Mouse (Mus musculus) layer of hippocampus, adult 2 months (tissue): Measurements from ENCODE around the gene Rnf208. TPM values are rescaled to one million over a fixed set of nuclear protein-coding genes. Genes with fewer than 3 reads are reported as not detected.
A peak's percentile ranks its signal among the peaks of the same experiment; 100 is the strongest.

Experiments used
- DNase-seq, 2 experiments: peaks; one replicate each; pipeline ENCODE4 v3.0.0; 2022; ENCODE audit warnings: low spot score in 2 of 2
- H3K27ac ChIP-seq: fragments of 200-600 bp; 2 replicates; pipeline ENCODE4 v1.8.1; 2022
- H3K4me3 ChIP-seq: fragments of 200-600 bp; 2 replicates; pipeline ENCODE4 v1.8.1; 2022; ENCODE audit warnings: mild to moderate bottlenecking
- CTCF ChIP-seq: fragments of 200-600 bp; conservative IDR thresholded peaks from 2 replicates; pipeline ENCODE4 v1.8.1; 2022; ENCODE audit warnings: antibody characterized with exemption, mild to moderate bottlenecking, moderate library complexity
- total RNA-seq, 2 experiments: library from RNA; stranded (reverse); gene quantifications; 2 replicates each; pipeline ENCODE4 v1.2.3; 2021

The Rnf208 gene
- total RNA-seq, 2 experiments from 2014 or later, result 228 to 232 TPM

GRCm38 (mm10) chr2:25211121-25211670 lies 30.9 kb upstream of the Rnf208 start, which contains the start of gene Nelfb:
Gene Nelfb, minus strand, starts transcription at chr2:25211489.
- H3K4me3 ChIP-seq, result peak within 1 kb of the TSS; percentile 91
- peak; percentile 83 to 84 for DNase-seq
- TF ChIP-seq CTCF, result no peak
- peak within 1 kb of the TSS; percentile 98 for H3K27ac ChIP-seq

GRCm38 (mm10) chr2:25213266-25213865 lies 28.7 kb upstream of the Rnf208 start:
- TF ChIP-seq CTCF, result no peak
- Histone ChIP-seq H3K4me3 (no peak overlapping the region), H3K27ac (no peak overlapping the region)
- no peak for DNase-seq

GRCm38 (mm10) chr2:25214444-25214843 lies 27.6 kb upstream of the Rnf208 start, which contains the start of gene Stpg3:
Gene Stpg3, minus strand, starts transcription at chr2:25214637.
- DNase-seq, result no peak

GRCm38 (mm10) chr2:25217666-25218065 lies 24.4 kb upstream of the Rnf208 start:
- H3K4me3 ChIP-seq, result no peak overlapping the region
- DNase-seq, result no peak
- no peak for TF ChIP-seq CTCF
- no peak overlapping the region for H3K27ac ChIP-seq

More at GRCm38 (mm10) chr2:25214444-25214843, 27.6 kb upstream of the Rnf208 start, which contains the start of gene Stpg3:
- Histone ChIP-seq H3K27ac (no peak within 1 kb of the TSS), H3K4me3 (no peak within 1 kb of the TSS)
- no peak for TF ChIP-seq CTCF

- DNase-seq, result no peak
- no peak for TF ChIP-seq CTCF
- no peak within 1 kb of the TSS for H3K27ac ChIP-seq
- H3K4me3 ChIP-seq, result no peak within 1 kb of the TSS
These were observed 23.6 kb upstream of the Rnf208 start, which contains the start of gene Fam166a for GRCm38 (mm10) chr2:25218445-25218844. Gene Fam166a, plus strand, starts transcription at chr2:25218745.

- no peak overlapping the region for H3K4me3 ChIP-seq
These were observed 20.7 kb upstream of the Rnf208 start for GRCm38 (mm10) chr2:25221331-25221772.

GRCm38 (mm10) chr2:25223681-25224491 lies 18.2 kb upstream of the Rnf208 start:
- H3K4me3 ChIP-seq, result peak overlapping the region; percentile 84
- peak overlapping the region; percentile 95 for H3K27ac ChIP-seq
- DNase-seq, result peak; percentile 63 to 69
- no peak for TF ChIP-seq CTCF

More at GRCm38 (mm10) chr2:25221331-25221772, 20.7 kb upstream of the Rnf208 start:
- DNase-seq, result no peak
- no peak for TF ChIP-seq CTCF
- H3K27ac ChIP-seq, result no peak overlapping the region

GRCm38 (mm10) chr2:25224492-25224765 lies 17.6 kb upstream of the Rnf208 start, which contains the start of gene Tubb4b:
Gene Tubb4b, minus strand, starts transcription at chr2:25224702.
- Histone ChIP-seq H3K27ac (peak within 1 kb of the TSS; percentile 98), H3K4me3 (peak within 1 kb of the TSS; percentile 84)
- no peak for TF ChIP-seq CTCF
- DNase-seq, result no peak

GRCm38 (mm10) chr2:25224766-25225752 lies 17.0 kb upstream of the Rnf208 start:
- peak; percentile 58 for TF ChIP-seq CTCF
- Histone ChIP-seq H3K4me3 (peak overlapping the region; percentile 62), H3K27ac (peak overlapping the region; percentile 98)
- DNase-seq, result peak; percentile 97 to 100

GRCm38 (mm10) chr2:25225811-25226379 lies 16.2 kb upstream of the Rnf208 start:
- Histone ChIP-seq H3K27ac (peak overlapping the region; percentile 98), H3K4me3 (peak overlapping the region; percentile 62; the same call in 1 of the 2 replicates)
- TF ChIP-seq CTCF, result no peak
- DNase-seq, result no peak

- no peak for TF ChIP-seq CTCF
- DNase-seq, result peak; percentile 53 to 69
- H3K27ac ChIP-seq, result peak overlapping the region; percentile 98
- H3K4me3 ChIP-seq, result no peak overlapping the region
These were observed 15.2 kb upstream of the Rnf208 start for GRCm38 (mm10) chr2:25226864-25227263.

GRCm38 (mm10) chr2:25227406-25227805 lies 14.6 kb upstream of the Rnf208 start:
- TF ChIP-seq CTCF, result no peak
- no peak for DNase-seq
- no peak overlapping the region for H3K4me3 ChIP-seq
- H3K27ac ChIP-seq, result peak overlapping the region; percentile 98
